Mouse (Mus musculus): Measurements from ENCODE around the gene Prrg2. TPM values are rescaled to one million over a fixed set of nuclear protein-coding genes. Genes with fewer than 3 reads are reported as not detected.

The Prrg2 gene
- total and polyA plus RNA-seq, 2 experiments from 2014 or later = 10.5 to 17.2 TPM

- ATAC-seq = peak; percentile 82
- Histone ChIP-seq H3K36me3 (ENCODE audit: insufficient read depth, low read length) (peaks cover 9% of the 10 kb centered on the region), H3K27me3 (ENCODE audit: insufficient read depth, low read length) (no peaks in the 10 kb centered on the region), H3K27ac (peak within 1 kb of the TSS; percentile 80), H3K4me3 (ENCODE audit: low read length) (peak within 1 kb of the TSS; percentile 65), H3K4me2 (ENCODE audit: low read depth, low read length) (peak within 1 kb of the TSS; percentile 96), H3K9ac (replicated peaks; ENCODE audit: low read length) (peak within 1 kb of the TSS; percentile 55), H3K9me3 (ENCODE audit: low read length) (no peaks in the 10 kb centered on the region), H3K4me1 (ENCODE audit: insufficient read depth, low read length) (peaks cover 14% of the 10 kb centered on the region)
- WGBS = under 1% methylated on average over 34 of the region's 36 CpGs
- DNase-seq (ENCODE audit: low spot score) = peak; percentile 93
- peak; percentile 37 for TF ChIP-seq CTCF (IDR thresholded peaks at IDR 0.05; ENCODE audit: low read depth)
These were observed 45.0 kb downstream of the Prrg2 start, which contains the start of gene Rras for GRCm38 (mm10) chr7:45017242-45018061. Gene Rras, plus strand, starts transcription at chr7:45017961.

- peaks cover 14% of the 10 kb centered on the region for H3K4me1 ChIP-seq (ENCODE audit: insufficient read depth, low read length)
- H3K4me2 ChIP-seq (ENCODE audit: low read depth, low read length) = peak overlapping the region; percentile 96
- H3K27ac ChIP-seq = peak overlapping the region; percentile 80
- TF ChIP-seq CTCF (IDR thresholded peaks at IDR 0.05; ENCODE audit: low read depth) = no peak
- ATAC-seq = no peak
- H3K36me3 ChIP-seq (ENCODE audit: insufficient read depth, low read length) = peaks cover 16% of the 10 kb centered on the region
- 5% methylated on average over 4 of the region's 4 CpGs for WGBS
- H3K9me3 ChIP-seq (ENCODE audit: low read length) = no peaks in the 10 kb centered on the region
- peak overlapping the region; percentile 65 for H3K4me3 ChIP-seq (ENCODE audit: low read length)
- no peak for DNase-seq (ENCODE audit: low spot score)
- H3K9ac ChIP-seq (replicated peaks; ENCODE audit: low read length) = peak overlapping the region; percentile 55; the same call in 1 of the 2 replicates
- no peaks in the 10 kb centered on the region for H3K27me3 ChIP-seq (ENCODE audit: insufficient read depth, low read length)
These were observed 45.7 kb downstream of the Prrg2 start for GRCm38 (mm10) chr7:45016761-45017160.

- peak; percentile 95 for ATAC-seq
- WGBS = 1% methylated on average over 67 of the region's 69 CpGs
- Histone ChIP-seq H3K9ac (replicated peaks; ENCODE audit: low read length) (peak within 1 kb of the TSS; percentile 89), H3K36me3 (ENCODE audit: insufficient read depth, low read length) (peaks cover 22% of the 10 kb centered on the region), H3K4me1 (ENCODE audit: insufficient read depth, low read length) (peaks cover 14% of the 10 kb centered on the region), H3K9me3 (ENCODE audit: low read length) (no peaks in the 10 kb centered on the region), H3K4me2 (ENCODE audit: low read depth, low read length) (peak within 1 kb of the TSS; percentile 96), H3K27me3 (ENCODE audit: insufficient read depth, low read length) (no peaks in the 10 kb centered on the region), H3K4me3 (ENCODE audit: low read length) (peak within 1 kb of the TSS; percentile 65), H3K27ac (peak within 1 kb of the TSS; percentile 83)
- peak; percentile 100 for DNase-seq (ENCODE audit: low spot score)
- TF ChIP-seq CTCF (IDR thresholded peaks at IDR 0.05; ENCODE audit: low read depth) = no peak
These were observed 46.4 kb downstream of the Prrg2 start, which contains the start of gene Scaf1 for GRCm38 (mm10) chr7:45015957-45016612. Gene Scaf1, minus strand, starts transcription at chr7:45016363.

- ATAC-seq (no peak), DNase-seq (ENCODE audit: low spot score) (no peak)
- TF ChIP-seq CTCF (IDR thresholded peaks at IDR 0.05; ENCODE audit: low read depth) = no peak
- H3K4me1 ChIP-seq (ENCODE audit: insufficient read depth, low read length) = peaks cover 14% of the 10 kb centered on the region
- peak overlapping the region; percentile 83 for H3K27ac ChIP-seq
- peak overlapping the region; percentile 81 for H3K4me2 ChIP-seq (ENCODE audit: low read depth, low read length)
- peak overlapping the region; percentile 65 for H3K4me3 ChIP-seq (ENCODE audit: low read length)
- 2% methylated on average over 20 of the region's 20 CpGs for WGBS
- H3K36me3 ChIP-seq (ENCODE audit: insufficient read depth, low read length) = peaks cover 24% of the 10 kb centered on the region
- no peaks in the 10 kb centered on the region for H3K9me3 ChIP-seq (ENCODE audit: low read length)
- H3K27me3 ChIP-seq (ENCODE audit: insufficient read depth, low read length) = no peaks in the 10 kb centered on the region
- peak overlapping the region; percentile 89 for H3K9ac ChIP-seq (replicated peaks; ENCODE audit: low read length)
These were observed 47.0 kb downstream of the Prrg2 start for GRCm38 (mm10) chr7:45015344-45015956.

GRCm38 (mm10) chr7:45014096-45014451, 48.4 kb downstream of the Prrg2 start:
- 0 out of 2 replicates have a peak overlapping the region, but pooled peaks have one; percentile 21 for H3K9ac ChIP-seq (replicated peaks; ENCODE audit: low read length)
- peaks cover 14% of the 10 kb centered on the region for H3K4me1 ChIP-seq (ENCODE audit: insufficient read depth, low read length)
- peaks cover 35% of the 10 kb centered on the region for H3K36me3 ChIP-seq (ENCODE audit: insufficient read depth, low read length)
- TF ChIP-seq CTCF (IDR thresholded peaks at IDR 0.05; ENCODE audit: low read depth) = no peak
- no peaks in the 10 kb centered on the region for H3K9me3 ChIP-seq (ENCODE audit: low read length)
- ATAC-seq (no peak), DNase-seq (ENCODE audit: low spot score) (no peak)
- no peaks in the 10 kb centered on the region for H3K27me3 ChIP-seq (ENCODE audit: insufficient read depth, low read length)
- no peak overlapping the region for H3K4me3 ChIP-seq (ENCODE audit: low read length)
- 93% methylated on average over 3 of the region's 3 CpGs for WGBS
- H3K27ac ChIP-seq = no peak overlapping the region
- H3K4me2 ChIP-seq (ENCODE audit: low read depth, low read length) = no peak overlapping the region

GRCm38 (mm10) chr7:45013366-45014095, 48.9 kb downstream of the Prrg2 start:
- DNase-seq (ENCODE audit: low spot score) = no peak
- ATAC-seq = no peak
- peaks cover 14% of the 10 kb centered on the region for H3K4me1 ChIP-seq (ENCODE audit: insufficient read depth, low read length)
- H3K27me3 ChIP-seq (ENCODE audit: insufficient read depth, low read length) = no peaks in the 10 kb centered on the region
- H3K36me3 ChIP-seq (ENCODE audit: insufficient read depth, low read length) = peaks cover 35% of the 10 kb centered on the region
- no peak overlapping the region for H3K4me2 ChIP-seq (ENCODE audit: low read depth, low read length)
- TF ChIP-seq CTCF (IDR thresholded peaks at IDR 0.05; ENCODE audit: low read depth) = no peak
- no peaks in the 10 kb centered on the region for H3K9me3 ChIP-seq (ENCODE audit: low read length)
- H3K27ac ChIP-seq = no peak overlapping the region
- H3K9ac ChIP-seq (replicated peaks; ENCODE audit: low read length) = no peak overlapping the region
- H3K4me3 ChIP-seq (ENCODE audit: low read length) = no peak overlapping the region
- WGBS = 94% methylated on average over 16 of the region's 16 CpGs

Data from hindbrain, postnatal 0 days (tissue).